Mouse (Mus musculus): Measurements from ENCODE around the gene Pou2f2. TPM values are rescaled to one million over a fixed set of nuclear protein-coding genes. Genes with fewer than 3 reads are reported as not detected.

Gene Pou2f2
- total and polyA plus RNA-seq, 2 experiments = 0.37 to 1.2 TPM

DNA sequence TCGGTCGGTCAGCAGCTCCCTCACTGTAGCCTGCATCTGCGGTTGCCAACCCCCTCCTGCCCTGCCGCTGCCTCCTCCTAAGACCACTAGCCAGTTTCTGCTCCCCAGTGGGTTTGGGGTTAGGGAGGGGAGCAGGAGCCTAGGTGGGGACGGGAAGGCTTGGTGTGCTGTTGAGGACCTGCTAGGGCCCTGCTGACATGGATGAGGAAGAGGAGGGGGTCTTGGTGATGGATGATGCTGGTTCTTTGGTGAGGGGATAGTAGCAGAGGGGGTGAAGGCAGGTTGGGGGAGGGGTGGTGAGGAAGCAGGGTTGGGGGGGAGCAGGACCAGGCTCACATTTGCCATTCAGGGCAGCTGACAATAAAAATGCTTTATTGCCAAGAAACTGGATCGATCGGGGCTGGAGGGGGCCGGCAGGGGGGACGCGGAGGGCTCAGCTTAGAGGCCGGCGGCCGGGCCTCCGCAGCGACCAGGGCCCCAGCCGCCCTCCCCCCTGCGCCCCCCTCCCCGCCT is 29.3 kb downstream of the Pou2f2 start:
- H3K4me1 ChIP-seq (ENCODE audit: control insufficient read depth, insufficient read depth, low read length) = no peaks in the 10 kb centered on the region
- H3K27ac ChIP-seq (replicated peaks; ENCODE audit: insufficient read depth, low read depth, low read length) = no peak overlapping the region
- no peaks in the 10 kb centered on the region for H3K79me2 ChIP-seq (ENCODE audit: control insufficient read depth, insufficient read depth, low read length)
- H3K27me3 ChIP-seq (ENCODE audit: control insufficient read depth, insufficient read depth, low read length) = peaks cover 21% of the 10 kb centered on the region; the same call in 1 of the 2 replicates
- DNase-seq (ENCODE audit: extremely low read depth, low read depth, low spot score) = no peak
- H3K36me3 ChIP-seq (ENCODE audit: control insufficient read depth, insufficient read depth, low read length) = no peaks in the 10 kb centered on the region
- no peak overlapping the region for H3K9ac ChIP-seq (ENCODE audit: low read depth, low read length)
- 2% methylated on average over 17 of the region's 18 CpGs for WGBS
- no peak overlapping the region for H3K4me3 ChIP-seq (ENCODE audit: insufficient read depth, low read depth, low read length)
- no peak for TF ChIP-seq POLR2A (IDR thresholded peaks at IDR 0.05; ENCODE audit: extremely low read depth, insufficient read depth, low read length)
- TF ChIP-seq CTCF (IDR thresholded peaks at IDR 0.05; ENCODE audit: low read depth, low read length) = no peak

- H3K4me3 ChIP-seq (ENCODE audit: insufficient read depth, low read depth, low read length) = no peak overlapping the region
- no peak for DNase-seq (ENCODE audit: extremely low read depth, low read depth, low spot score)
- no peaks in the 10 kb centered on the region for H3K36me3 ChIP-seq (ENCODE audit: control insufficient read depth, insufficient read depth, low read length)
- no peaks in the 10 kb centered on the region for H3K4me1 ChIP-seq (ENCODE audit: control insufficient read depth, insufficient read depth, low read length)
- TF ChIP-seq POLR2A (IDR thresholded peaks at IDR 0.05; ENCODE audit: extremely low read depth, insufficient read depth, low read length) (no peak), CTCF (IDR thresholded peaks at IDR 0.05; ENCODE audit: low read depth, low read length) (no peak)
- no peak overlapping the region for H3K27ac ChIP-seq (replicated peaks; ENCODE audit: insufficient read depth, low read depth, low read length)
- WGBS = 10% methylated on average over 10 of the region's 10 CpGs
- H3K27me3 ChIP-seq (ENCODE audit: control insufficient read depth, insufficient read depth, low read length) = peaks cover 16% of the 10 kb centered on the region; the same call in 1 of the 2 replicates
- H3K79me2 ChIP-seq (ENCODE audit: control insufficient read depth, insufficient read depth, low read length) = no peaks in the 10 kb centered on the region
- H3K9ac ChIP-seq (ENCODE audit: low read depth, low read length) = no peak overlapping the region
These were observed 33.6 kb downstream of the Pou2f2 start for GRCm38 (mm10) chr7:25145896-25146295.

- Histone ChIP-seq H3K27ac (replicated peaks; ENCODE audit: insufficient read depth, low read depth, low read length) (no peak overlapping the region), H3K9ac (ENCODE audit: low read depth, low read length) (no peak overlapping the region), H3K4me1 (ENCODE audit: control insufficient read depth, insufficient read depth, low read length) (no peaks in the 10 kb centered on the region), H3K79me2 (ENCODE audit: control insufficient read depth, insufficient read depth, low read length) (no peaks in the 10 kb centered on the region), H3K27me3 (ENCODE audit: control insufficient read depth, insufficient read depth, low read length) (peaks cover 5% of the 10 kb centered on the region; the same call in 1 of the 2 replicates), H3K36me3 (ENCODE audit: control insufficient read depth, insufficient read depth, low read length) (no peaks in the 10 kb centered on the region), H3K4me3 (ENCODE audit: insufficient read depth, low read depth, low read length) (no peak overlapping the region)
- WGBS = 4% methylated on average over 5 of the region's 5 CpGs
- TF ChIP-seq POLR2A (IDR thresholded peaks at IDR 0.05; ENCODE audit: extremely low read depth, insufficient read depth, low read length) = no peak
- TF ChIP-seq CTCF (IDR thresholded peaks at IDR 0.05; ENCODE audit: low read depth, low read length) = no peak
- no peak for DNase-seq (ENCODE audit: extremely low read depth, low read depth, low spot score)
These were observed 37.8 kb downstream of the Pou2f2 start for GRCm38 (mm10) chr7:25141761-25142160.

- no peak for DNase-seq (ENCODE audit: extremely low read depth, low read depth, low spot score)
- Histone ChIP-seq H3K27ac (replicated peaks; ENCODE audit: insufficient read depth, low read depth, low read length) (no peak overlapping the region), H3K4me1 (ENCODE audit: control insufficient read depth, insufficient read depth, low read length) (no peaks in the 10 kb centered on the region), H3K36me3 (ENCODE audit: control insufficient read depth, insufficient read depth, low read length) (no peaks in the 10 kb centered on the region), H3K4me3 (ENCODE audit: insufficient read depth, low read depth, low read length) (no peak overlapping the region), H3K27me3 (ENCODE audit: control insufficient read depth, insufficient read depth, low read length) (peaks cover under 1% of the 10 kb centered on the region; the same call in 1 of the 2 replicates), H3K79me2 (ENCODE audit: control insufficient read depth, insufficient read depth, low read length) (no peaks in the 10 kb centered on the region), H3K9ac (ENCODE audit: low read depth, low read length) (no peak overlapping the region)
- 38% methylated on average over 3 of the region's 3 CpGs for WGBS
- no peak for TF ChIP-seq CTCF (IDR thresholded peaks at IDR 0.05; ENCODE audit: low read depth, low read length)
- TF ChIP-seq POLR2A (IDR thresholded peaks at IDR 0.05; ENCODE audit: extremely low read depth, insufficient read depth, low read length) = no peak
These were observed 42.0 kb downstream of the Pou2f2 start for GRCm38 (mm10) chr7:25137553-25137952.

DNA sequence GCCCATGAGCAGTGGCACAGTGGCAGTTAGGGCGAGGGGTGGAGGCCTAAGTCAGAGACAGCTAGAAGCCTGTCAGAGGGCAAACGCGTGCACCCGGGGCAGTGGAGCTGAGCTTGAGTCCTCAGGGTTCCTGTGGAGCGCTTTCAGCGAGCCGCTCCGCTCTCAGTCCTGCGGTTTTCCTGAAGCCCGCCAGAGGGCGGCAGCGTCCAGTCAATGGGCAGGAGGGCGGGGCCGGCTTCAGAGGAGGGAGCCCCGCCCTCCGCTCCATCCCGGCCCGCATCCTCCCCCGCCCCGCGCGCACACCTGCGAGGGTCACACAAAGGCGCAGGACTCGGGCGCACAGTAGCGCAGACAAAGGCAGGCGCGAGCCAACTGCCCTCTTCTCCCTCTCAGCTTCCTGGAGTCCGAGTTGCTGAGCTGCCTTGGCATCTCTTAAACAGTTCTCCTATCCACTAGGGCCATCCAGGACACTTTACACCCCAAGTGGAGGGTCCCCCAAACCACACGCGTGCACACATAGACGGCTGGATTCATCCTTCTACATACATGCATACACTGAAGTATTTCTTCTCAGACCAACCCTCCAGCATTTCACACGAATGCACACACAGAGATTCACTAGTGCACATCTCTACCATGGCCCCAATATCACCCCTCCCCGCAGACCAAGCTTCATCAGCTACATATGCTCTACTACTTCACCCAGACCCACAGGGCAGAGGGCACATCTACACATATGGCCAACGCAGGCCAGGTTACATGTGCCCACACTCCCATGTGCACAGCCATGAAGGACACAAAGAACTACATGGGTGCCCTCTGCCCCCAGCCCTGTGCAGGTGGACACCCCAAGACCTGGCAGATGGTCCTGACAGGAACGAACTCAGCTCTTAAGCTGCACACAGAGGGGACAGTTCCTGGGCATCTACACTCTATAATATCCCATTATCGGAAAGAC is 46.2 kb downstream of the Pou2f2 start:
- no peaks in the 10 kb centered on the region for H3K4me1 ChIP-seq (ENCODE audit: control insufficient read depth, insufficient read depth, low read length)
- no peak overlapping the region for H3K27ac ChIP-seq (replicated peaks; ENCODE audit: insufficient read depth, low read depth, low read length)
- no peaks in the 10 kb centered on the region for H3K36me3 ChIP-seq (ENCODE audit: control insufficient read depth, insufficient read depth, low read length)
- H3K4me3 ChIP-seq (ENCODE audit: insufficient read depth, low read depth, low read length) = no peak overlapping the region
- 9% methylated on average over 38 of the region's 38 CpGs for whole genome bisulfite sequencing
- DNase-seq (ENCODE audit: extremely low read depth, low read depth, low spot score) = peak; percentile 28
- H3K27me3 ChIP-seq (ENCODE audit: control insufficient read depth, insufficient read depth, low read length) = peaks cover 6% of the 10 kb centered on the region; the same call in 1 of the 2 replicates
- no peak overlapping the region for H3K9ac ChIP-seq (ENCODE audit: low read depth, low read length)
- H3K79me2 ChIP-seq (ENCODE audit: control insufficient read depth, insufficient read depth, low read length) = no peaks in the 10 kb centered on the region
- no peak for TF ChIP-seq POLR2A (IDR thresholded peaks at IDR 0.05; ENCODE audit: extremely low read depth, insufficient read depth, low read length)
- peak; percentile 90 for TF ChIP-seq CTCF (IDR thresholded peaks at IDR 0.05; ENCODE audit: low read depth, low read length)

Measured in liver, adult 2 months (tissue).